Mouse (Mus musculus): ENCODE results near the gene Lrrc9. TPM values are rescaled to one million over a fixed set of nuclear protein-coding genes. Genes with fewer than 3 reads are reported as not detected.

Gene Lrrc9
- not detected for polyA plus RNA-seq (2017; shearing (Covaris generic))

GRCm38 (mm10) chr12:72441839-72442576 is at the start of gene Lrrc9:
Lrrc9 (plus strand) TSS chr12:72441866.

GRCm38 (mm10) chr12:72408954-72409353 is 32.7 kb upstream of the Lrrc9 start, which contains the start of gene Rtn1:
Rtn1 (minus strand) TSS chr12:72409054.

DNA sequence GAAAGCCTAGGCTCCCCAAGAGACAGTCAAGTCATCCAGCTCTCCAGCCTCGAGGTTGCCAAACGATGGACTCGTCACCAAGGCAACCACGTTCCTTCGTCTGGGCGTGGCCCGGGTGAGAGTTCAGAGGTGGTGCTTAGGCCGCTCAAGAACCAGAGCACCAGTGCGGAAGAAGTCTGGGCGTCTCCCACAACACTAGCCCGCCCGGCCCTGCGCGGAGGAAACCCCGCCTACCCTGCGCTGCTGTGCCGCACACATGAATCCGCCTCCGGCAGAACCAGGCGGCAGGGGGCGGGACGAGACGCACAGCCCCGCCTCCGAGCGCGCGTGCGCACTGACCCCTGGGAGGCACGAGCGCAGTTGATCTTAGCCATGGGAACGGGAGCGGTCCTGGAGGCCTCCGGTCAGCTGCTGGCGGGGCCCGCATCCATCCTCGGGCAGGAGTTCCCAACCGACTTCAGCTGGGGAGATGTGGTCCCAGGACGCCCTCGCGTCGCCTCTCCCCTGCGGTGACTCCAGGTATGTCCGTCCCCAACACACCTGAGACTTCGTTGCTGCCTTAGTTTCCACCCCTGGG is 94.4 kb downstream of the Lrrc9 start, which contains the start of gene Pcnx4:
Gene Pcnx4 (plus strand): TSS at position 363 of the 577 bp plus-strand sequence.

Other genes with a start within 250 kb of the Lrrc9 start
- gene Rtn1, start 32.8 kb upstream of the Lrrc9 start, polyA plus RNA-seq (2017; shearing (Covaris generic)), result not detected
- 6.2 TPM for gene Pcnx4, start 94.5 kb downstream of the Lrrc9 start, polyA plus RNA-seq (2017; shearing (Covaris generic))
- gene Gm4756, start 207.8 kb downstream of the Lrrc9 start, polyA plus RNA-seq (2017; shearing (Covaris generic)), result not detected
- gene Dhrs7, start 223.0 kb downstream of the Lrrc9 start, polyA plus RNA-seq (2017; shearing (Covaris generic)), result 93.9 TPM

Data from activated CD4-positive, CD25-positive, alpha-beta regulatory T cell, adult 9 weeks (primary cell).